Mouse (Mus musculus): ENCODE data around the gene Nlrp3.

DNA sequence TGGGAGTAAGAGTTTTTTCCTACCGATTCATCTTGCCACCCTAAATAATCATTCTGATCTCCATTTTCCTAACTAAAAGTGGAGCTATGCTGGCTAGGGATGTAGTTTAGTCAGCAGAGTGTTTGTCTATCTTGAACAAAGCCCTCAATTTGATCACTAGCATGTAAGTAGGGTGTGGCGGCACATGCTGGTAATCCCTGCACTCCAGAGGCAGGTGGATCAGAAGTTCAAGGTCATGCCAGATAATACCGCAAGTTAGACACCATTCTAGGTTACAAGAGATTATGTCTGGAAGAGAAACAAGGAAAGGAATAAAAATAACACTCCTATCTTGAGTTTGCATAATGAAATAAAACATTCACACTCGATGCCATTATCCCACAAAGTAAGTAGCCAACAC is 21.0 kb downstream of the Nlrp3 start:
- TF ChIP-seq CTCF (IDR thresholded peaks at IDR 0.05; ENCODE audit: borderline replicate concordance, extremely low read depth, insufficient read depth, insufficient read length): no peak
- no peak for TF ChIP-seq POLR2A (IDR thresholded peaks at IDR 0.05; ENCODE audit: borderline replicate concordance, extremely low read depth, insufficient read depth, insufficient read length, poor library complexity, severe bottlenecking)

Data from brain, embryonic 14.5 days (tissue).